Mouse (Mus musculus): ENCODE results near the gene Gm21731.
"Not testable (repeated sequence)": the region's sequence is repeated elsewhere in the genome, so short reads cannot be mapped to it uniquely, and the experiment has no call there.

Gm21731 gene

DNA sequence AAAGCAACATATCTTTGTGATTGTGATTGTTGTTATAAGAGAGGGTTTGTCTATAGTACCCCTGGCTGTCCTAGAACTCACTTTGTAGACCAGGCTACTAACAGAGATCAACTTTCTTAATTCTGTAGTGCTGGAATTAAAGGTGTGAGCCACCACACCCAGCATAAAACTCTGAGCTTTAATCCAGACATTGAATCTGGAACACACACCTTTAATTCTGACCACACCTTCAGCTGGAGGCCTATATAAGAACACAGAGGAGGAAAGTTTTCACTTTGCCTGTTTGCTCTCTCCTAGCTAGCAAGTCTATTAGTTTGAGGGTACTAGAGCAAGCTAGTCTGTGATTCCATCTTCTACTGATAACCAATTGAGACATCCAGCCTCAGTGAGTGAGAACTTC is at the start of gene Gm21731:
Gene Gm21731 (plus strand): TSS at position 301 of the 400 bp plus-strand sequence.
- DNase-seq (ENCODE audit: low spot score), result not testable (repeated sequence)

DNA sequence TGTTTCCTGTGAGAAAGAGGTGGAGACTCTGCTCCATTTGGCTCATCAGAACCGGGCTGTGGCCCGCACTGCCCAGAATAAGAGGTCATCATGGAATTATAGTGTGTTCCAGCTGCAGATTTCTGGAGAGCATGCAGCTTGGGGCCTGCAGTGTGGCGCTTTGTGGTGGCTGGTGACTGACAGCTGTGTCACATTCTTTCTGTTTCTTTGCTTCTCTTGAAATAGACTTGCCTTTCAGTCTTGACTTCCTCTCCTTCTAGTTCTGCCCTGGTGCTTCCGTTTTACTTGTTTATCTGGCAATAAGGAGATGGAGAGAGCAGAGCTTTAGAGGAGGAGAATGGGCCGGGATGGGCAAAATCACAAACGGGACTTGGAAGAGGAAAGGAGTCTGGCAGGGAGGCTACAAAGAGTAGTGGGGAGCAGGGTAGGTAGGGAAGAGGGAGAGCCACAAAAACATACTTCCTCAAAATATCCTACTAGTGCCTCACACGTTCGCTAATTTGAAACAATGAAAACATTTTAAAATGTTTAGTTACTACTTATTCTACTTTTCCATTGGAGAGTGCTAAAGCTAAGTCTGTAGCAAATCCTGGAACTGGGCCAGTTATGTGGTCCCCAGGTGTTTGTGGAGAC is 42.6 kb upstream of the Gm21731 start:
- not testable (repeated sequence) for DNase-seq (ENCODE audit: low spot score)

DNA sequence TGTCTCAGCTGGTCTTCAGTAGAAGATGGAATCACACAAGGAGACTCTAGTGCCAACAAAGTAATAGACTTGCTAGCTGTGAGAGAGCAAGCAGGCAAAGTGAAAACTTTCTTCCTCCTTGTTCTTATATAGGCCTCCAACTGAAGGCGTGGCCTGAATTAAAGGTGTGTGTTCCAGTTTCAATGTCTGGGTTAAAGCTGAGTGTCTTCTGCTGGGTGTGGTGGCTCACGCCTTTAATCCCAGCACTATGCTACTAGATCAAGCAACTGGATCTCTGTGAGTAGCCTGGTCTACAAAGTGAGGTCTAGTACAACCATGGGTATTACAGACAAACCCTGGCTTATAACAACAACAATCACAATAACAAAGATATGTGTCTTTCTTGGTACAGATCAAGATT is 23.1 kb upstream of the Gm21731 start, which contains the start of gene Gm21762:
Gene Gm21762 (minus strand): TSS at position 101 of the 400 bp plus-strand sequence.
- DNase-seq (ENCODE audit: low spot score), result not testable (repeated sequence)

GRCm38 (mm10) chr13:120220922-120221321 is 18.0 kb upstream of the Gm21731 start:
- DNase-seq (ENCODE audit: low spot score), result not testable (repeated sequence)

DNA sequence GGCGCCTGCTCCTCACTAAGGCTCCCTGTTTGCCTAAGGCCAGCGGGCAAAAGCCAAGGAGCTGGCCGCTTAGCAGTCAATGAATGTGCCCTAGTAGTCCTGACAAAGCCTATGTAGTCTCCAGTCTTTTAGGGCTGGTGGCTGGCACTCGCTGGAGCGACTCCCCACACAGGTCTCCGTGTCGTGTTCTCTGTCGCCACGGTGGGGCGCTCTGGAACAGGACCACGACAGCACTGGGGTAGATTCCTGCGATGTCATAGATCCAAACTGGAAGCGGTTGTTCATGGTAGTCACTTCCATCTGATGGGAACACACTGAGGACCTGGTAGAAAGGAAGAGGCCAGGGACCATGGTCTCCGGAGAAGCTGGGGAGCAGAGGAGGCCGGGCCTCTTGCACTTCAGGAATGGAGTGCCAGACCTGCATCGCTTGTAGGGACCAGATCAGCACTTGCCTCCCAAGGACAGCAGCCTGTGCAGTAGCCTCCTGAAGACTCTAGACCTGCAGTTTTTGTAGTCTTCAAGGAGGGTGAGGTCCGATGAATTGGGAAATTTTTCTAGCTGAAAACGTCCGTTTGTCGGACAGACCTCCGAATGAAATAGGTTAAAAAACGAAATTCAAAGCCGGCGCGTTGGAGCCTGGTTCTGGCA is 15.8 kb upstream of the Gm21731 start:
- not testable (repeated sequence) for DNase-seq (ENCODE audit: low spot score)

DNA sequence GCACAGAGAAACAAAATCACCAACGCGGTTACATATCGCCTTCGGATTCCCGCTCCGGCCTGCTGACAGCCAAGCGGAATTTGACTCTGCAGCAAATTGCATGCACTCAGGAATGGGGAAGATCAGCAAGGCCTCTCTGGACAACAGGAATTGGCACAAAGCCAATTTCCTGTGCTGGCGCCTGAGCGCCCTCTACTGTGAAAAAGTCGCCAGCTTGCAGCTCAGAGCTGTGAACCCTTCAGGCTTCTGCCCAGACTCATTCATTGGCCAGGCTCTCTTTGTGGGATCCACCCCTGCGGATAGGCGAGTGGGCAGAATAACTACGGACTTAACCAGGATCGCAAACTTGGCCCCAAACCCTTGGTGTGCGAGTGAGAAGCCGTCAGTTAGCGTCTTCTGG is 7.1 kb upstream of the Gm21731 start:
- not testable (repeated sequence) for DNase-seq (ENCODE audit: low spot score)

GRCm38 (mm10) chr13:120232447-120233049 is 6.4 kb upstream of the Gm21731 start:
- DNase-seq (ENCODE audit: low spot score), result not testable (repeated sequence)

DNA sequence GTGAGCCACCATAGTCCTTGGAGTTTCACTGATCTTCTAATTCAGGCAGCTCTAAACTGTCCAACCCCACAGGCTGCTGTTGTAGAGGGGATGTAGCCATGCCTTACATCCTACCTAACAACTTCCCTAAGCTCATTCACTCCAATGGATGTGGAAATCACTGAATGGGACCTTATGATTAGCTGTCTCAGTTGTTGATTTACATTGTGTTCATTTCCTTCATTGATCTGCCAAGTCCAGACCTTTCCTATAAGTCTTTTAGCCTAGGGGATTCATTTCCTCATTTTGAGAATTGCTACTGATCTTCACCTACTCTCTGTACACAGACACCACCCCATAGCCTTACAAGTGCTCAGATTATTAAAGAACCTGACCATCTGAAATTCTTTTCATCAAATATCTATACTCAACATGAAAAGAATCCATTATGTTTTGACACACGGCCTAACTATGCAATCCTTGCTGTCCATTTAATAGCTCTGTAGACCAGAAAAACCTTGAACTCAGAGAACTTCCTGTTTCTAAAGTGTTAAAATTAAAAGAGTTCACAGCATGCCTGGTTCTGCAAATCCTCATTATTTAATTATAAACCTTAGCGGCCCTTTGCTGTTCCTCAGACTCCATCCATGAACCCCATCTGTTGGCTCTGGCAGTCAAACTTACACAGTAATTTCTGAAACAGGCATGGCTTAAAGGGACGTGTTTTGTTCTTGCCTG is 12.5 kb downstream of the Gm21731 start:
- not testable (repeated sequence) for DNase-seq (ENCODE audit: low spot score)

DNA sequence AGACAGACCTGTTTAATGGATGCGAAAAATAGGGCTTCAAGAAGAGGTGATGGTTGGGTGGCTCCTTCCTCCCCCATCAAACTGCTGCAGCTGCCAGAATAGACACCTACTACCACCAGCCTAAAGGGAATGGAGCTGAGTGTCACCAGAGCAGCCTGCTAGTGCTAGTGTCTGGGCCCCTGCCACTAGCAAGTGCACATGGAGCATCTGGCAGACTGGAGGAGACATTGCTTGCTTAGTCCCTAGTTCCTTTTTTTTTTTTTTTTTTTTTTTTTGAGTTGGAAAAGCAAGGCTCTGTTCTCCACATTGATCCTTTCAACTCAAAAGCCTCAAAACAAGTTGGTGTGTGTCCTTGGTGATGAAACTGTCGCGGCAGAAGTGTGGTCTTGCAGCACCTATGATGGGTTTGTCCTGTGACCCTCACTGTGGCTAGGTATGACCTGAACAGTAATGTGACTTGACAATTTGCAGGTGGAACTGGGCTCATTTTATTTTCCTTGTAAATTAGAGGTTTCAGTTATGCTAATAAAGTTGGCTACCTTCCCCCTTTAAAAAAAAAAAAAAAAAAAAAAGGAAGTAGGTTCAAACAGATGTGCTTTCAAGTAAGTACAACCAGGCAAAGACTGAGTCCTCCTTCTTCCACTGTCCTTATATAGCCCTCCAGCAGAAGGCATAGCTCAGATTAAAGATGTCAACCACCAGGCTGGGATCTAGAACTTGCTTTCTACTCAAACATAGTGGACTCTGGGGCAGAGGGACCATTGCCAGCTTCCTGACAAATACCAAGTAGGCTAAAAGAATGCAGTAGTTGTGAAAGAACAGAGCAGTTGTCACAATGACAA is 20.1 kb downstream of the Gm21731 start:
- not testable (repeated sequence) for DNase-seq (ENCODE audit: low spot score)

GRCm38 (mm10) chr13:120259718-120260117 is 20.8 kb downstream of the Gm21731 start:
- DNase-seq (ENCODE audit: low spot score), result not testable (repeated sequence)

DNA sequence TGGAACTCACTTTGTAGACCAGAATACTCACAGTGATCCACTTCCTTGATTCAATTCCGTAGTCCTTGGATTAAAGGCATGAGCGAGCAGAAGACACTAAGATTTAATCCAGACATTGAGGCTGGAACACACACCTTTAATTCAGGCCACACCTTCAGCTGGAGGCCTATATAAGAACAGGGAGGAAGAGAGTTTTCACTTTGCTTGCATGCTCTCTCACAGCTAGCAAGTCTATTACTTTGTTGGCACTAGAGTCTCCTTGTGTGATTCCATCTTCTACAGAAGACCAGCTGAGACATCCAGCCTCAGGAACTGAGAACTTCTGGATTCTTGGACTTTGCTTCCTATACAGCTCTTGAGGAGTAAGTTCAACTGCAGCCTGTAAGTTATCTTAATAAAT is 24.0 kb downstream of the Gm21731 start, which contains the start of gene AF067061:
Gene AF067061 (plus strand): TSS at position 245 of the 400 bp plus-strand sequence.
- DNase-seq (ENCODE audit: low spot score), result not testable (repeated sequence)

GRCm38 (mm10) chr13:120277837-120278236 is 38.9 kb downstream of the Gm21731 start:
- DNase-seq (ENCODE audit: low spot score), result not testable (repeated sequence)

DNA sequence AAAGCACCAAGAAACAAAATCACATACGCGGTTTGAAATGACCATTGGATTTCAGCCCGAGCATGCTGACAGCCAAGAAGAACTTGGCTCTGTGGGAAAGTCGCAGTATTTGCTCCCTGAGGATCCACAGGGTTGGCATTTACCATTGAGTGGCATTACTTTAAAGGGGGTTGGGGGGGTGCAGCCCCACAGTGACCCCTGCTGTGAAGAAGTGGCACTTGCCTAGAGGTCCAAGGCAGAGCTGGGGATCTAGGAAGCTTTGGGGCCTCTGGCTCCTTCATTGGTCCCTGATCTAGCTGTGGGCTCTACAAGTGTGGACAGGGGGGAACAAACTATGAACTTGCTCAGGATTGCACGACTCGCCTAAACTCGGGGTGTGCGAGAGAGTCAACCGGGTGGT is 39.9 kb downstream of the Gm21731 start:
- DNase-seq (ENCODE audit: low spot score), result no peak

Measured in MN1 (cell line).